Mouse (Mus musculus) kidney, adult 2 months (tissue): Measurements from ENCODE around the gene Mapk7.

Experiments
- CTCF ChIP-seq: fragments of 200-500 bp; conservative IDR thresholded peaks from 2 replicates; pipeline ENCODE4 v1.5.1; 2011; ENCODE audit warnings: low read depth, mild to moderate bottlenecking, control low read depth, low read length, moderate library complexity, mixed read lengths; ENCODE audit not compliant: insufficient read depth, insufficient read length
- POLR2A ChIP-seq: fragments of 200-500 bp; IDR thresholded peaks from one replicate; pipeline ENCODE4 v1.6.1; 2011; ENCODE audit warnings: low read depth, low read length, control low read depth

DNA sequence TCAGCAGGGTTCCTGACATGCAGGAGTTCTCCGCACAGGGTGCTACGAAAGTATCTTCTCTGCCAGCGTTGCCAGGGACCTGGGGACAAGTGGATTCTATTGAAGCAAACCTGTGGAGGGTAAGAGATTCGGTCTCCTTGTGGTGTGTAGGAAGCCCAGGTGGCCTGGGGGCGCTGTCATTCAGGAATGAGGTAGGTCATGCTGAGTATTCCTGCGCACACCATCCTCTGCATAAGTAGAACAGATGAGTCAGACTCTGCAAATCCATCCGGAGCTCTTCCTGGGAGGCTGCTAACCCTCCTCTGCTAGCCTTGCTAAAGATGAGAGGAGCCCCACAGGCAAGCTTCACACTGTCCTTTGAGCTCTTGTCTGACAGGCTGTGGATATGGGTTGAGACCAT is 52.5 kb downstream of the Mapk7 start:
- TF ChIP-seq CTCF (no peak), POLR2A (no peak)
